Mouse (Mus musculus): Measurements from ENCODE around the gene Lekr1. TPM values are rescaled to one million over a fixed set of nuclear protein-coding genes. Genes with fewer than 3 reads are reported as not detected.

Gene Lekr1
- polyA plus RNA-seq, 1 experiment from 2014 or later = 7.6 TPM

DNA sequence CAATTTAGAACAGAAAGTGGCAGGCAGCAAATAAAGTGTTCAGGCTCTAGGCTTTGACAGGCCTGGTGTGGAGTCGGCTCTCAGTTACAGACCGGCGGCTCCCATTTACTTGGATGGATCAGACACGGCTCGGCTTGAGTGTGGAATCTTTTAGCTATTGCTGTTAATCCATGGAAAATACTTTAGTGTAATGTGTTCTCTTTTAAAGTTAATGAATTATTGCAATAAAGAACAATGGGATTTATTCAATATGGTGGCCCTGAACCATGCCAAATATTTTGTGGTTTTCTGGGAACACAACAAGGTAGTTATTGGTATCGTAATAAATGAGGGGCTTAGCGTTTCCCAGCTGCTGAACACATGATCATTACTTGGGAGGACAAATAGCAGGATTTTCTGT, 28.7 kb upstream of the Lekr1 start:
- Histone ChIP-seq H3K27ac (no peak overlapping the region), H3K9ac (no peak overlapping the region), H3K4me2 (replicated peaks) (no peak overlapping the region), H3K36me3 (no peaks in the 10 kb centered on the region), H3K4me1 (no peaks in the 10 kb centered on the region), H3K27me3 (replicated peaks) (no peaks in the 10 kb centered on the region), H3K9me3 (no peaks in the 10 kb centered on the region), H3K4me3 (no peak overlapping the region)
- 80% methylated on average over 7 of the region's 7 CpGs for WGBS
- ATAC-seq (ENCODE audit: low FRiP score, low read depth) = no peak

DNA sequence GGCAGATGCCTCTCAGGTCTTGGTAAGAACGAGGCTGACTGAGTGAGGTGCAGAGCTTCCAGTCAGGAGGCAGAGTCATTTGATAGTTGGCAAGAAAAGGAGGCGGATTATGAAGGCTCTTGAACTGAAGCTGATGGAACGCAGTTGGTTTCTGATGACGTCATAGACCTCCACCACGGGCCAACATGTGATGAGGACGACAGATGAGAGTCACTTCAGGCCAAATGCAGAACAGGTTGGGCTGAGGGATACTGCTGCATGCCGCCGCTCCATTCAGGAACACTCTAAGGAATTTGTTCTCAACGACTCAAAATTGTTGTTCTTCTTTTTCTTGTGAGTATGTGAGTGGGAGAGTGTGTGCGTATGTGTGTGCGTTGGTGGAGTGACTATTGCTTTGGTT, 27.1 kb upstream of the Lekr1 start:
- no peaks in the 10 kb centered on the region for H3K9me3 ChIP-seq
- H3K4me1 ChIP-seq = no peaks in the 10 kb centered on the region
- H3K36me3 ChIP-seq = no peaks in the 10 kb centered on the region
- no peak overlapping the region for H3K27ac ChIP-seq
- no peak overlapping the region for H3K4me2 ChIP-seq (replicated peaks)
- 90% methylated on average over 11 of the region's 11 CpGs for WGBS
- ATAC-seq (ENCODE audit: low FRiP score, low read depth) = no peak
- no peak overlapping the region for H3K9ac ChIP-seq
- H3K4me3 ChIP-seq = no peak overlapping the region
- no peaks in the 10 kb centered on the region for H3K27me3 ChIP-seq (replicated peaks)

DNA sequence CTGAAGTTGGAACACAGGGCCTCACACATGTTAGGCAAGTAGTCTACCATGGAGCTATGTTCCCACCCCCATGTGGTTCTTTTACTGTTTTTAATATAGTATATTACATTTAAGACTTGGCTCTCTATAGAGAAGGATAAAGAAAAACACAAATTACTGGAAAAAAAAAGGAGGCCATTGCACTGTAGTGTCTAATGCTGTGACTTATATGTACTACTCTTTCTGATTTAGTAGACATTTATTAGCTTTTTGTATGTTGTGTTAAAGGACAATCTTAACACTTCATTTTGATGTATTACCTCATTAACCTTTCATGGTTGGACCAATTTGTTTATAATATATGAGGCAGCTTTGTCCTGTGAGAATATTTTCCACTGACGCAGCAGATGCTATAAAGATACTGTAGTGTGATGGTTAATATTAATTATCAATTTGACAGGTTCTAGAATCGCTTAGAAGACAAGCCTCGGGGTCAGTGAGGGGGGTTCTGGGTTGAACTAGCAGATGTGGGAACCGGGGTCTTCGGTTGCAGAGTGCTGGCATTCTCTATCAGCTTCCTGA, 26.5 kb upstream of the Lekr1 start:
- H3K9ac ChIP-seq = no peak overlapping the region
- H3K4me1 ChIP-seq = no peaks in the 10 kb centered on the region
- ATAC-seq (ENCODE audit: low FRiP score, low read depth) = peak; percentile 33
- no peak overlapping the region for H3K27ac ChIP-seq
- H3K9me3 ChIP-seq = no peaks in the 10 kb centered on the region
- no peaks in the 10 kb centered on the region for H3K27me3 ChIP-seq (replicated peaks)
- H3K36me3 ChIP-seq = no peaks in the 10 kb centered on the region
- no peak overlapping the region for H3K4me3 ChIP-seq
- no peak overlapping the region for H3K4me2 ChIP-seq (replicated peaks)
- 54% methylated on average over 5 of the region's 5 CpGs for WGBS

DNA sequence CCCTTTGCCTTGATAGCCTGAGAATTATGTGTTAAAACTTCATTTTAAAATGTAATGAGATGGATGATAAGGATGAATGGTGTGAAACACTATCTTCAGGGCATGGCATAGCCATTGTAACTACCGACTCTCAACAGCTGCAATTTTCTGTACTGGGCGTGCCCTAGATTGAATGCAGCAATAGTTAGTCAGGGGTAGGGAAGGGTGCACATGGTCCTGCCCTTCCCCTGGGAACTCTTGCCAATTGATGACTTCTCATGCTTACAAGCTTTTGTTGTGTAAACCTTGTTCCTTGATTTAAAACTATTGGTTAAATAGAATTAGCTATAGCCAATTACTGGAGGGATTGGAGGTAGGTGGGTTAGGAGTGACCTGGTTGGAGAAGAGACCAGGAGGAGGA, 23.1 kb upstream of the Lekr1 start:
- H3K4me2 ChIP-seq (replicated peaks) = no peak overlapping the region
- no peak for ATAC-seq (ENCODE audit: low FRiP score, low read depth)
- no peak overlapping the region for H3K27ac ChIP-seq
- no peaks in the 10 kb centered on the region for H3K27me3 ChIP-seq (replicated peaks)
- H3K36me3 ChIP-seq = no peaks in the 10 kb centered on the region
- H3K9ac ChIP-seq = no peak overlapping the region
- H3K9me3 ChIP-seq = no peaks in the 10 kb centered on the region
- H3K4me3 ChIP-seq = no peak overlapping the region
- no peaks in the 10 kb centered on the region for H3K4me1 ChIP-seq
- WGBS = 83% methylated on average over 2 of the region's 2 CpGs

DNA sequence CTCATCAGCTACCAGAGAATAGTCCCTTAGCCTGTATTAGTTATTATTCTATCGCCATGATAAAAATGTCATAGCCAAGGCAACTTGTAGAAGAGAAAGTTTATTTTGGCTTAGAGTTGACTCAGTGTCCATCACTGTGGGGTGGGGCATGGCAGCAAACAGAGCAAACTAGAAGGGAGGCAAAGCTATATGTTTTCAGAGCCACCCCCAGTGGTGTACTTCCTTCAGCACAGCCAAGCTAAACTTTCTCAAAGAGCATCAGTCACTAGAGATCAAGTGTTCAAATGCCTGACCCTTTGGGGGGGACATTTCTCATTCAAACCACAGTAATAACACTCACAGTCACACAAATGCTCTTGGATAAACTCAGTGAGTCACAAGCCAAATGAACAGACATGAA, 22.4 kb upstream of the Lekr1 start:
- Histone ChIP-seq H3K9ac (no peak overlapping the region), H3K27me3 (replicated peaks) (no peaks in the 10 kb centered on the region), H3K27ac (no peak overlapping the region), H3K4me1 (no peaks in the 10 kb centered on the region), H3K4me3 (no peak overlapping the region), H3K9me3 (no peaks in the 10 kb centered on the region), H3K36me3 (no peaks in the 10 kb centered on the region), H3K4me2 (replicated peaks) (no peak overlapping the region)
- no peak for ATAC-seq (ENCODE audit: low FRiP score, low read depth)
- 90% methylated on average over 1 of the region's 1 CpGs for WGBS

DNA sequence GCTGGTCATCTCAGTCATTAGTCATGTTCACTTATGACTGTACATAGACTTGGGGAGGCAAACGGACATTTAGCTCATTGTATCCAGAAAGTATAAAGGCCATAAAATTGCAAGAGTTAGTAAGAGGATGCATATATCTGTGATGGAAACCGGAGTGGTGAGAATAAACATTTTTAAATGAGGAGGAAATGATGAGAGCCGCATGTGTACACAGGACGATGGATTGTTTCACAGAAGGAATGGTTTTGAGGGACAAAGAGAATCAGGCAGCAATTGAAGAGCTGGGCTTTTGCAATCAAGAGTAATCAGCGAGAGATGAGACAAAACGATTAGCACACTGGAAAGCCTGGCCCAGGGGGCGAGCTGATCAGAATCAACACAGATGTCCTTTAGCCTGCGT, 18.4 kb upstream of the Lekr1 start:
- no peaks in the 10 kb centered on the region for H3K27me3 ChIP-seq (replicated peaks)
- no peaks in the 10 kb centered on the region for H3K36me3 ChIP-seq
- H3K4me2 ChIP-seq (replicated peaks) = no peak overlapping the region
- no peak overlapping the region for H3K4me3 ChIP-seq
- 87% methylated on average over 8 of the region's 8 CpGs for WGBS
- H3K9me3 ChIP-seq = no peaks in the 10 kb centered on the region
- no peaks in the 10 kb centered on the region for H3K4me1 ChIP-seq
- no peak overlapping the region for H3K27ac ChIP-seq
- no peak overlapping the region for H3K9ac ChIP-seq
- no peak for ATAC-seq (ENCODE audit: low FRiP score, low read depth)

DNA sequence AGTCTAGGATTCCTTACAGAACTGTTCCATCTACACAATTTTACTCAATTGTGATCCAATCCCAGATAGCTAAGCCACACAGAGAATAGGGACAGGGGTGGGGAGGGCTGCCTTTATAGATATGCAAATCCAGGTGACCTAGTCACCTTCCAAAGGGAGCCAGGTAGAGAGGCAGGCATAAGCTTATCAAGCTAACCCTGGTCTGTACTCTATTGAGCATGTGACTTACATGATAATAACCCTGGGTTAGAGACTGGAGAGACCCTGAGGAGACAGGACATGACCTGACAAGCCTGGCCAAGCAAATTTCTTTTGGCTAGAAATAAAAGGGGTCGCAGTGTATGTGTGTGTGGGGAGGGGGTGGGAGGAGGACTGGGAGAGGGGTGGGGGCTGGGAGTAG, 17.1 kb upstream of the Lekr1 start:
- H3K9me3 ChIP-seq = no peaks in the 10 kb centered on the region
- WGBS = 35% methylated on average over 1 of the region's 1 CpGs
- ATAC-seq (ENCODE audit: low FRiP score, low read depth) = 0 out of 2 replicates have a peak, but pooled peaks have one; percentile 9
- H3K36me3 ChIP-seq = no peaks in the 10 kb centered on the region
- no peak overlapping the region for H3K4me2 ChIP-seq (replicated peaks)
- H3K9ac ChIP-seq = no peak overlapping the region
- H3K27me3 ChIP-seq (replicated peaks) = no peaks in the 10 kb centered on the region
- H3K4me1 ChIP-seq = no peaks in the 10 kb centered on the region
- H3K27ac ChIP-seq = no peak overlapping the region
- H3K4me3 ChIP-seq = no peak overlapping the region

DNA sequence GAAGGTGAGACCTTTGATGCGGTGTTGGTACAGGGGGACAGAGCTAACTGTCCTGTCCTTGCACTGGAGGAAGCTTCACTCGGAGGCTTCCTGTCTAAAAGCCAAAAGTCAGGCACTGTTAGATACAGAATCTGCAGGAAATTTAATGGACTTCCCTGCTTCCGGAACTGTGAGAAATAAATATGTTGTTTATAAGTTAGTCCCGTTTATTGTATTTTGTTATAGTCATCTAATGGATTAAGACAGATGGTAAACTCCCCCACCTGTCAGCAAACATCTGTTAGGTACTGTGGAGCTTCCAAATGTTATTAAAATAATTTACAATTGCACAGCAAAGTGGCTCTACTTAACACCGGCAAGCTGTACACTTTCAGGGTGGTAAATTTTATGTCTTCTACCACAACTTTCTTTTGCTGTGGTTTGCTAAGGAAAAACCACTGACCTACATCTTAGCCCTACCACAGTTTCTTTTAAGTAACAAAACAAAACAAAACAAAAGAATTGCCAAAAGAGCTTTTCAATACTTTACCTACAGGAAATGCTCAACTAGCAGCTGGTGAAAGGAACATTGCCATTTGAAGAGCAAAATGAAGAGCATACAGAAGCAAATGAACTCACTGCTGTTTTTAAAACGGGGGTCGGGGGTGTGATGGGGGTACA, 15.7 kb upstream of the Lekr1 start:
- 55% methylated on average over 7 of the region's 7 CpGs for WGBS

DNA sequence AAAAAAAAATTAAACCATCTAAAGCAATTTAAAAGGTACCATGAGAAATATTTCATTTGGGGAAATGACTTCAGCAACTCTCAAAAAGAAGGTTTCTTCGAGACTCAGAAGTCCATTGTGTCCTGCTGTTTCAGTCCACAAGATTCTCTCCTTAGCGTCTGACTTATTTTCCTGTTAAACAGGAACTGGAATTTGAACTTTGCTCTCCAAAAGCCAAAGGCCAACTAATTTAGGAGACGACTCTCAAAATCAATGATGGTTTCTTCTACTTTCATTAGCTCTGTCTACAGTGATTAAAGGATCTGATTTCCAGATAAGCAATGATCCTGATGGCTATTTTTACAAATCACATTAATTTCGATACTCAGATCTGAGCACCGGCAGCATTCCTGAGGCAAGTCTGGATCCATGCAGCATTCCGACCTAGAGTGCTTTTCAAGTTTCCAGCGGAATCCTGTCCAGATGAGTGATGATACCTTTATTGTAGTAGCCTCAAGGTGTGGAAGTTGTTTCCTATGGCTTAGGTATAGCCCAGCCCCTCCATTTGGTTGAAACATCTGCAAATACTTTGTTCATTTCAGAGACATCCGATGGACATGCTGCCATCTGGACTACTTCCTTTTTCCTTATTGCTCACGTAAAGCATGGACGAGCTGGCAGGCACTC, 11.4 kb upstream of the Lekr1 start:
- no peaks in the 10 kb centered on the region for H3K9me3 ChIP-seq
- H3K4me2 ChIP-seq (replicated peaks) = no peak overlapping the region
- H3K9ac ChIP-seq = no peak overlapping the region
- H3K4me1 ChIP-seq = peaks cover 4% of the 10 kb centered on the region; the same call in 1 of the 2 replicates
- H3K27ac ChIP-seq = no peak overlapping the region
- no peak for ATAC-seq (ENCODE audit: low FRiP score, low read depth)
- no peak overlapping the region for H3K4me3 ChIP-seq
- no peaks in the 10 kb centered on the region for H3K36me3 ChIP-seq
- no peaks in the 10 kb centered on the region for H3K27me3 ChIP-seq (replicated peaks)
- WGBS = 68% methylated on average over 10 of the region's 10 CpGs

More for the DNA sequence above, 15.7 kb upstream of the Lekr1 start:
- Histone ChIP-seq H3K4me1 (no peaks in the 10 kb centered on the region), H3K27ac (no peak overlapping the region), H3K9me3 (no peaks in the 10 kb centered on the region), H3K4me3 (no peak overlapping the region), H3K9ac (no peak overlapping the region), H3K4me2 (replicated peaks) (no peak overlapping the region), H3K36me3 (no peaks in the 10 kb centered on the region), H3K27me3 (replicated peaks) (no peaks in the 10 kb centered on the region)
- no peak for ATAC-seq (ENCODE audit: low FRiP score, low read depth)

DNA sequence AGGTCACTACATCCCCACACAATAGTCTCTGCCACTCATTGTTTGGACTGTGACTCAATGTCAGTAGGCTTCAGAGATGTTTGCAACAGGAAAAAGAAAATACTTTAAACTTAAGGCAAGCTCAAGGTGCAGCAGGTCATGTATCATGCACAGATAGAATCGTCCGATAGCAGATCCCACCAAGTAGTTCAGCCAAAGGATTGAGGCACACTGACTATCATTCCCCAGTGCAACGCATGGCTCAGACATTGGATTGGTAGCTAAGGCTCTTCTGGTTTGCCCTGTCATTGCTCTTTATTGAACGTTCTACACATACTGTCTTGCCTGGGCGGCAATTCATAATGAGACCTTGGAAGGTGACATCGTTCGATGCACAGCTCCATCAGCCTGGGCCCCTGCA, 9.6 kb upstream of the Lekr1 start:
- H3K4me1 ChIP-seq = peaks cover 4% of the 10 kb centered on the region; the same call in 1 of the 2 replicates
- H3K9ac ChIP-seq = no peak overlapping the region
- no peaks in the 10 kb centered on the region for H3K36me3 ChIP-seq
- H3K27me3 ChIP-seq (replicated peaks) = 0 out of 2 replicates have a peak, but pooled peaks cover 4% of the 10 kb centered on the region
- no peak for ATAC-seq (ENCODE audit: low FRiP score, low read depth)
- peak overlapping the region; percentile 28 for H3K4me2 ChIP-seq (replicated peaks)
- no peak overlapping the region for H3K4me3 ChIP-seq
- H3K9me3 ChIP-seq = no peaks in the 10 kb centered on the region
- no peak overlapping the region for H3K27ac ChIP-seq
- 41% methylated on average over 7 of the region's 7 CpGs for WGBS

DNA sequence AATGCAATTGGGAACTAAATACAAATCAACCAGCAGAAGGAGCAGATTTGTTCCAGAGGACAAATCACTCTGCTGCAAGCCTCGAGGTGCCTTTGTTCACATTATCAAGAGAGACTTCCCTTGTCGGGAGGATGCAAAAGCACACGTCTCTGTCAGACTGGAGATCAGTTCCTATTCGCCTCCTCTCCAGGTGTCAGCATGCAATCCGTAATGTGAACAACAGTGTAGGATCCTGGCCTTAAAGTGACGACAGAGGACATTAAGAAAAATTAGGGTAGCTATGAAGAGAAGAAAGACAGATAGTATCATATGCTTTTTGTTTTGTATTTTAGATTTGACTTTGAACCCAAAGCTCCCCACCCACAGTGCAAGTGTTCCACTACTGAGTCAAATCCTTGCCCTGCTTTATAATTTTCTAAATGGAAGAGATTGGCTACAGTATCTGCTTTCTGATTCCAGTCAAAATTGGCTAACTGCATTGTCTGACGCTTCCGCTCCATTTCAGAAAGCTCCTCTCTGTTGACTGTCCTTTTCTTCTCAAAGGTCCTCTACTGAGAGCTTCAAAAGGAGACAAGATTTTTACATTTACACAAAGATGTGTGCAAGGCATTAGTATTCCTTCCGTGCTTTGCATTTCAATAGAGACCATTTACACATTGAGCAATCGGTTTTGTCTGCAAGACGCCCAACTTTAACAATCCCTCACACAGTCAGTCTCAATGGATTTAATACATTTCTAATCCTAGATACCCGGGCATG, 8.9 kb upstream of the Lekr1 start:
- Histone ChIP-seq H3K9me3 (no peaks in the 10 kb centered on the region), H3K27ac (no peak overlapping the region), H3K36me3 (no peaks in the 10 kb centered on the region), H3K4me2 (replicated peaks) (peak overlapping the region; percentile 28), H3K9ac (no peak overlapping the region), H3K4me3 (no peak overlapping the region), H3K4me1 (peaks cover 4% of the 10 kb centered on the region; the same call in 1 of the 2 replicates), H3K27me3 (replicated peaks) (0 out of 2 replicates have a peak, but pooled peaks cover 4% of the 10 kb centered on the region)
- WGBS = 13% methylated on average over 12 of the region's 12 CpGs
- ATAC-seq (ENCODE audit: low FRiP score, low read depth) = peak; percentile 15; the same call in 1 of the 2 replicates

DNA sequence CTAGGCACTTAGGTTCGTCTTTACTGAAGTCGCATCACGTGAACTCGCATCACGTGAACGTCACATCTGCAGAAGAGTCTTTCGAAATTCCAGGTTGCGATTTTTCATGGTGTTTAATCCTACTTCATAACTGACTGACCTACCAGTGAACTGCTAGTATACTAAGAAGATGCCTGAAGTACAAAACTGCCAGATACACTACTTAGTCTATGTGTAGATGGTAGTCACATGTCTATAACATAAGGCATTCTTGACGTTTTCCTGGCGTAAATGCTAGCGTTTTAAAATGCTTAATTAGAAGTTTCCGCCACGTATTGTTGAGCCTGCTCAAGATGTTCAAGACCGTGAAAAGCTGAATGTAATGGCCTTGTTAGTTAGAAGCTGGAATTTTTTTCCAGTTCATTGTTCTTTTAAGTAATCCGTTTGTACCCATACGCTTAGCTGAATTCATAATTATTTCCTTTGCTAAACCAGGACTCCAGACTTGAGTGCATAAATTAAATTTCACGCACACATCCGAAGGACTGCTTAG, 7.9 kb upstream of the Lekr1 start:
- peak overlapping the region; percentile 96 for H3K4me2 ChIP-seq (replicated peaks)
- peak; percentile 14; the same call in 1 of the 2 replicates for ATAC-seq (ENCODE audit: low FRiP score, low read depth)
- WGBS = 6% methylated on average over 18 of the region's 18 CpGs
- H3K9me3 ChIP-seq = no peaks in the 10 kb centered on the region
- H3K27ac ChIP-seq = no peak overlapping the region
- H3K9ac ChIP-seq = peak overlapping the region; percentile 67; the same call in 1 of the 2 replicates
- no peaks in the 10 kb centered on the region for H3K36me3 ChIP-seq
- H3K4me1 ChIP-seq = peaks cover 4% of the 10 kb centered on the region; the same call in 1 of the 2 replicates
- H3K4me3 ChIP-seq = peak overlapping the region; percentile 60; the same call in 1 of the 2 replicates
- 0 out of 2 replicates have a peak, but pooled peaks cover 4% of the 10 kb centered on the region for H3K27me3 ChIP-seq (replicated peaks)

Measured in neural tube, embryonic 12.5 days (tissue).